Mouse (Mus musculus) thymus, adult 2 months (tissue): Measurements from ENCODE around the gene Alg13.

ENCODE experiments used
- CTCF ChIP-seq: fragments of 200-500 bp; IDR thresholded peaks from 2 replicates; pipeline ENCODE4 v1.5.1; 2012; ENCODE audit warnings: mild to moderate bottlenecking, control low read depth, low read length, moderate library complexity, borderline replicate concordance; ENCODE audit not compliant: control insufficient read depth, poor library complexity, insufficient read depth; ENCODE audit errors: extremely low read depth
- POLR2A ChIP-seq: fragments of 200-500 bp; IDR thresholded peaks from 2 replicates; pipeline ENCODE4 v1.6.1; 2012; ENCODE audit warnings: mild to moderate bottlenecking, low read length, control low read depth, moderate library complexity; ENCODE audit not compliant: control insufficient read depth, poor library complexity, insufficient read depth; ENCODE audit errors: extremely low read depth

DNA sequence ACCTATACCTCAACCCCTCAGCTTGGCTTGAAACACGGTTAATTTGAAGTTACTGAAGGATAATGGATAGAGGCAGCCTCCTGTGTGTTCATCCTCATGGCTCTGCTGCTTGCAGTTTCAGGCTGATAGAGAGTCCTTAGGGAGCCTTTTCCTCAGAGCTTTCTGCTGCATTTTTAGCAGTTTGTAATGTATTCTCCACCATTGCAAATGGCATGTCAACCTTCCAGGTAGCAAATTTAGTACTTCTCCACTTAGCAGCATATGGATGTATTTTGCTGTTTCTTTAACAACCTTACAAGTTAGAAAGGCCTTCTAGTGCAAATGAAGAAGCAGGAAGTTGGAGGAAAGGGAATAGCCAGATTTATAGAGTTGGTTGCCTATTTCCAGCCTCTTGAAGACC lies 102.7 kb downstream of the Alg13 start:
- TF ChIP-seq POLR2A, result no peak
- no peak for TF ChIP-seq CTCF
